Mouse (Mus musculus) leukemia stem cell, adult 10-12 weeks (primary cell): Measurements from ENCODE around the gene Med23. TPM values are rescaled to one million over a fixed set of nuclear protein-coding genes. Genes with fewer than 3 reads are reported as not detected.

Experiments used
- polyA plus RNA-seq: library from polyadenylated mRNA; stranded (reverse); fragments of >175 nt; gene quantifications from 2 replicates; pipeline ENCODE4 v1.2.3, GENCODE M21; 2012; ENCODE audit warnings: low replicate concordance

Med23 gene
- 2.6 and 8.0 TPM in 2 replicates for polyA plus RNA-seq

DNA sequence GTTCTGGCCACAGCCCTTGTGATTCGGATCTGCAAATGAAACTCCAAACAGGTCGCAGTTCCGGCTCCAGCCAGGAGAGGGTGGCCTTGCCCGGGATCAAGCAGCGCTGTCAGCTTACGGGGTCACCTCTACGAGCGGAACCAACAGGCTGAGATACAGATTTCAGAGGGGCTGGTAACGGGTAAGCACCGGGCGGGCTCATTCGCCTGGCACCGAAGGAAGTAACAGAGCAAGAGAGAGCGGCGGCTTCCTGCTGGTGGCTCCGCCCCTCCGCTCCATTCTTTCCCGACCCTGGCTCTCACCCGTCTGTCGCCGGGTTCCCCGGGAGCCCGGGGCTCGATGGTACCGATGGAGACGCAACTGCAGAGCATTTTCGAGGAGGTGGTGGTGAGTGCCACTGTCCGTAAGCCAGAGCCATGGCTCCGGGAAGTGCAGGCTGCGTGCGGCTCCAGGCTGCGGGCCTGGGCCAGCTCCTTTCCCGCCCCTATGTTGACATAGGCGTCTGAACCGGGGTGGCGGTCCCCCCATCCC, at the start of gene Med23:
Med23 (plus strand) TSS at position 227 of the 531 bp plus-strand sequence.

DNA sequence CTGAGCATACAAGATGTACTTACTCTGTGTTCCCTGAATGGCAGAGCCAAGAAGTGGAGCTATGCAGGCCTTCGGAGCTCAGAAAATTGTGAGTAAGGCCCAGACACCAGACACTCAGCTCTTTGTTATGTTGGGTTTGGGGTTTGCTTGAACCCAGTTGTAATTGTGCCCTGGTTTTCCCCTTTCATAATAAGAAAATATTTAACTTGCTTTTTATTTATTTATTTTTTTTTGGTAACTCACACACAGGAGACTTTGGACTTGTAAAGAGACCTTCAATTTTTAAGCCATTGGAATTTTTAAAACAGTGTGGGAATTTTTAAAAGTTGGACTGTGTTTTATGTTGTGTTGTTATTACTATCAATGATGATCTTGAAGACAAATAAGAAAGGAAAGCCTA, 27.1 kb upstream of the Med23 start, which contains the start of gene Enpp3:
Enpp3 (minus strand) TSS at position 148 of the 400 bp plus-strand sequence.

GRCm38 (mm10) chr10:24926962-24927720, 57.4 kb downstream of the Med23 start, which contains the start of gene Arg1:
Arg1 (minus strand) TSS chr10:24927484.

Other genes starting within 250 kb of the Med23 start
- gene Enpp1, start 157.8 kb upstream of the Med23 start, polyA plus RNA-seq, result 3.5 and 5.5 TPM in 2 replicates
- 0.55 and 0.81 TPM in 2 replicates for gene Enpp3, start 27.2 kb upstream of the Med23 start, polyA plus RNA-seq
- gene Arg1, start 57.5 kb downstream of the Med23 start, polyA plus RNA-seq, result not detected in 2 replicates